Mouse (Mus musculus) stomach, embryonic 16.5 days (tissue): ENCODE data around the gene Siglec1. TPM values are rescaled to one million over a fixed set of nuclear protein-coding genes. Genes with fewer than 3 reads are reported as not detected.
"Not testable (repeated sequence)": the region's sequence is repeated elsewhere in the genome, so short reads cannot be mapped to it uniquely, and the experiment has no call there.

ENCODE experiments used
- ATAC-seq: fragments of 200-750 bp; cut with Nextera tagmentation; 2 replicates; pipeline ENCODE4 v1.8.0; 2017; ENCODE audit warnings: moderate number of reproducible peaks, moderate TSS enrichment; ENCODE audit not compliant: insufficient read depth, low FRiP score
- H3K27ac ChIP-seq: fragments of 300-500 bp; sonication (generic); 2 replicates; pipeline ENCODE4 v1.5.1; 2014; ENCODE audit warnings: low read length
- H3K27me3 ChIP-seq: fragments of 300-500 bp; sonication (generic); 2 replicates; pipeline ENCODE4 v1.6.1; 2014; ENCODE audit warnings: low read length, control low read depth, mixed read lengths; ENCODE audit not compliant: control insufficient read depth, insufficient read depth
- H3K36me3 ChIP-seq: fragments of 300-500 bp; sonication (generic); 2 replicates; pipeline ENCODE4 v1.6.1; 2014; ENCODE audit warnings: low read length; ENCODE audit not compliant: control insufficient read depth, insufficient read depth
- H3K4me1 ChIP-seq: fragments of 300-500 bp; sonication (generic); 2 replicates; pipeline ENCODE4 v1.6.1; 2014; ENCODE audit warnings: low read length, control low read depth, mixed read lengths; ENCODE audit not compliant: control insufficient read depth, insufficient read depth
- H3K4me2 ChIP-seq: fragments of 300-500 bp; sonication (generic); 2 replicates; pipeline ENCODE4 v1.6.1; 2014; ENCODE audit warnings: low read depth, low read length, mixed read lengths
- H3K4me3 ChIP-seq: fragments of 300-500 bp; sonication (generic); replicated peaks from 2 replicates; pipeline ENCODE4 v1.5.1; 2014; ENCODE audit warnings: mild to moderate bottlenecking, low read length
- H3K9ac ChIP-seq: fragments of 300-500 bp; sonication (generic); 2 replicates; pipeline ENCODE4 v1.6.1; 2014; ENCODE audit warnings: low read length
- H3K9me3 ChIP-seq: fragments of 300-500 bp; sonication (generic); replicated peaks from 2 replicates; pipeline ENCODE4 v1.6.1; 2016; ENCODE audit warnings: low read length, control low read depth; ENCODE audit not compliant: control insufficient read depth
- WGBS: fragments of 180-500 bp; shearing (Covaris S2); extraction: QIAGEN DNeasy Blood & Tissue Kit; methylation state at CpG from one replicate; pipeline ENCODE4 v1.1.7; 2014; 5-methylcytosine and 5-hydroxymethylcytosine counted together
- polyA plus RNA-seq: library from polyadenylated mRNA; unstranded; fragments of >200 nt; fragmentation: Nextera tagmentation; extraction: Ambion mirVana; gene quantifications from 2 replicates; pipeline ENCODE4 v1.2.1, GENCODE M21; 2015

The Siglec1 gene
- polyA plus RNA-seq, 1 experiment from 2014 or later = 0.44 TPM

- H3K4me1 ChIP-seq = no peaks in the 10 kb centered on the region; the same call in 1 of the 2 replicates
- no peaks in the 10 kb centered on the region for H3K36me3 ChIP-seq
- H3K9me3 ChIP-seq = no peaks in the 10 kb centered on the region
- no peak overlapping the region for H3K4me3 ChIP-seq
- H3K27ac ChIP-seq = no peak overlapping the region
- no peak overlapping the region for H3K9ac ChIP-seq
- peaks cover 30% of the 10 kb centered on the region for H3K27me3 ChIP-seq
- no peak for ATAC-seq
- 44% methylated on average over 17 of the region's 17 CpGs for WGBS
- H3K4me2 ChIP-seq = no peak overlapping the region
Observed at GRCm38 (mm10) chr2:131037226-131037990, 49.2 kb downstream of the Siglec1 start.

GRCm38 (mm10) chr2:131036757-131037156, 49.8 kb downstream of the Siglec1 start:
- H3K9me3 ChIP-seq = no peaks in the 10 kb centered on the region
- no peak for ATAC-seq
- H3K4me1 ChIP-seq = no peaks in the 10 kb centered on the region; the same call in 1 of the 2 replicates
- H3K4me3 ChIP-seq = no peak overlapping the region
- H3K9ac ChIP-seq = no peak overlapping the region
- H3K36me3 ChIP-seq = no peaks in the 10 kb centered on the region
- no peak overlapping the region for H3K4me2 ChIP-seq
- H3K27ac ChIP-seq = no peak overlapping the region
- peaks cover 23% of the 10 kb centered on the region for H3K27me3 ChIP-seq

GRCm38 (mm10) chr2:131036343-131036742, 50.2 kb downstream of the Siglec1 start:
- 84% methylated on average over 2 of the region's 2 CpGs for whole genome bisulfite sequencing
- no peak overlapping the region for H3K27ac ChIP-seq
- H3K9ac ChIP-seq = no peak overlapping the region
- H3K27me3 ChIP-seq = peaks cover 19% of the 10 kb centered on the region
- no peaks in the 10 kb centered on the region for H3K36me3 ChIP-seq
- H3K4me1 ChIP-seq = no peaks in the 10 kb centered on the region
- no peak for ATAC-seq
- no peak overlapping the region for H3K4me3 ChIP-seq
- no peaks in the 10 kb centered on the region for H3K9me3 ChIP-seq
- H3K4me2 ChIP-seq = no peak overlapping the region

DNA sequence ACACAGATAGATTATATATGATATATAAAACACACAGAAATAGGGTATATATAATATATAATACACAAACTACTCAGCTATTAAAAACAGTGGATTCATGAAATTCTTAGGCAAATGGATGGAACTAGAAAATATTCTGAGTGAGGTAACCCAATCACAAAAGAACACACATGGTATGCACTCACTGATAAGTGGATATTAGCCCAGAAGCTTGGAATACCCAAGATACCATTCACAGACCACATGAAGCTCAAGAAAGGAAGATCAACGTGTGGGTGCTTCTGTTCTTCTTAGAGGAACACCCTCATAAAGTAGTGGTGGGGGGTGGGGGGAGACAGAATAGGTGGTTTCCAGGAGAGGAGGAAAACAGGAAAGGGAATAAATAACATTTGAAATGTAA, 55.2 kb downstream of the Siglec1 start:
- H3K27ac ChIP-seq, H3K4me2 ChIP-seq, H3K9me3 ChIP-seq, H3K36me3 ChIP-seq, H3K4me3 ChIP-seq, H3K4me1 ChIP-seq, H3K9ac ChIP-seq, H3K27me3 ChIP-seq, ATAC-seq: not testable (repeated sequence)
- WGBS = 65% methylated on average over 1 of the region's 1 CpGs

DNA sequence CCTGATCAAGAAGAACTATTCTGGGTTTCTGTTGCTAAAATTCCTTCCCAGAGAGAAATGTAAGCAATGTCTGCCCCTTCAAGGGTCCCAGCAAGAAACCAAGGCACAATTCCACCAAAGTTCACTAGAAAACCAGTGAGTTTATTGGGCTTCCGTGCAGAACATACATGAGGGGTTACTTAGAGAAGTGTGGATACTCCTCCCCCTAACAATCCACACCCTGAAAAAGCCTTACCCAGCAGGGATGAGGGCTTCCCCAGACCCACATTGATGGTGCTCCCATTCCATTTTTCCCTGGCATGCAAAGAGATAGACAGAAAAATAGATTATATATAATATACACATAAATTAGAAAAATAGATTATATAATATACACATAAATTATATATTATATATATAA, 55.6 kb downstream of the Siglec1 start:
- Histone ChIP-seq H3K27ac (no peak overlapping the region), H3K36me3 (no peaks in the 10 kb centered on the region), H3K4me3 (no peak overlapping the region), H3K4me2 (no peak overlapping the region), H3K9me3 (no peaks in the 10 kb centered on the region), H3K27me3 (no peaks in the 10 kb centered on the region), H3K9ac (no peak overlapping the region), H3K4me1 (no peaks in the 10 kb centered on the region)
- ATAC-seq = no peak
- WGBS = 96% methylated on average over 1 of the region's 1 CpGs

GRCm38 (mm10) chr2:131030561-131030960, 56.0 kb downstream of the Siglec1 start:
- no peak for ATAC-seq
- H3K4me1 ChIP-seq = no peaks in the 10 kb centered on the region
- no peak overlapping the region for H3K9ac ChIP-seq
- H3K27me3 ChIP-seq = no peaks in the 10 kb centered on the region
- no peaks in the 10 kb centered on the region for H3K9me3 ChIP-seq
- no peak overlapping the region for H3K27ac ChIP-seq
- 77% methylated on average over 2 of the region's 2 CpGs for WGBS
- H3K36me3 ChIP-seq = no peaks in the 10 kb centered on the region; the same call in 1 of the 2 replicates
- H3K4me3 ChIP-seq = no peak overlapping the region
- no peak overlapping the region for H3K4me2 ChIP-seq

- no peaks in the 10 kb centered on the region for H3K4me1 ChIP-seq
- H3K27me3 ChIP-seq = no peaks in the 10 kb centered on the region
- H3K36me3 ChIP-seq = no peaks in the 10 kb centered on the region; the same call in 1 of the 2 replicates
- 40% methylated on average over 9 of the region's 9 CpGs for WGBS
- peak; percentile 76 for ATAC-seq
- H3K4me3 ChIP-seq = no peak overlapping the region
- H3K27ac ChIP-seq = peak overlapping the region; percentile 63
- no peaks in the 10 kb centered on the region for H3K9me3 ChIP-seq
- no peak overlapping the region for H3K4me2 ChIP-seq
- H3K9ac ChIP-seq = no peak overlapping the region; the same call in 1 of the 2 replicates
Observed at GRCm38 (mm10) chr2:131029065-131029935, 57.3 kb downstream of the Siglec1 start.

DNA sequence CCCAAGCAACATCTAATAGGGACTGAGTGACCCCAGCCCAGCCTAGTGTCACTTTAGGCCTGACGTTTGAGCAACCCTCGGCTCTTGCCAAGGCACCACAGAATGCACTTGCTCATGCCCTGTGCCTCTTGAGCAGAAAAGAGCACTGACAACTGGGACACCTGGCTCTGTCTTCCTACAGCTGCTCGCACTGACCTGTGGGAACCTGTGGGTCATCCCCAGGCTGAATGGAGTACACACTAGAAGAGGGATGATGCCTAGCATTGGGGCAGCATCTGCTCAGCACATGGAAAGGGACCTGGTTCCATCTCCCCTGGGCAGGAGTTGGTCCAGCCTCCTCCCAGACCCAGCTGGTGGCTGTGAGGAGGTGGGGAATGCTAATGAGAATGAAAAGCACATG, 59.6 kb downstream of the Siglec1 start:
- Histone ChIP-seq H3K9me3 (no peaks in the 10 kb centered on the region), H3K4me3 (no peak overlapping the region), H3K9ac (no peak overlapping the region), H3K27me3 (no peaks in the 10 kb centered on the region), H3K36me3 (peaks cover 7% of the 10 kb centered on the region; the same call in 1 of the 2 replicates), H3K27ac (no peak overlapping the region), H3K4me2 (no peak overlapping the region), H3K4me1 (no peaks in the 10 kb centered on the region)
- WGBS = 81% methylated on average over 3 of the region's 3 CpGs
- no peak for ATAC-seq

GRCm38 (mm10) chr2:131025230-131025629, 61.3 kb downstream of the Siglec1 start:
- Histone ChIP-seq H3K27ac (no peak overlapping the region), H3K4me3 (no peak overlapping the region), H3K9me3 (no peaks in the 10 kb centered on the region), H3K27me3 (no peaks in the 10 kb centered on the region), H3K4me1 (no peaks in the 10 kb centered on the region), H3K9ac (no peak overlapping the region), H3K36me3 (peaks cover 7% of the 10 kb centered on the region; the same call in 1 of the 2 replicates), H3K4me2 (no peak overlapping the region)
- no peak for ATAC-seq
- 94% methylated on average over 2 of the region's 2 CpGs for WGBS
